Mouse (Mus musculus) adrenal gland, postnatal 36 days (tissue): ENCODE measurements around the gene Trhr2. TPM values are rescaled to one million over a fixed set of nuclear protein-coding genes. Genes with fewer than 3 reads are reported as not detected.

Experiments
- DNase-seq, 2 experiments: peaks; one replicate each; pipeline ENCODE4 v3.0.0; 2021; ENCODE audit warnings: mixed read lengths in 1 of 2
- total RNA-seq, 2 experiments: library from RNA; stranded (reverse); gene quantifications; 2 replicates each; pipeline ENCODE4 v1.2.3; 2021

Gene Trhr2
- total RNA-seq, 2 experiments from 2014 or later, result not detected

GRCm38 (mm10) chr8:122307836-122308235 lies 52.7 kb downstream of the Trhr2 start:
- DNase-seq, result no peak

Other genes starting within 250 kb of the Trhr2 start
- gene Zfpm1, start 78.6 kb downstream of the Trhr2 start, total RNA-seq, result 10 to 100 TPM; 14.0 to 15.5 TPM
- gene Zc3h18, start 15.9 kb upstream of the Trhr2 start, total RNA-seq, result 10 to 100 TPM; 40.1 to 42.7 TPM
- not detected for gene Il17c, start 61.3 kb upstream of the Trhr2 start, total RNA-seq
- 10 to 100 TPM; 25.6 to 36.8 TPM for gene Cyba, start 72.2 kb upstream of the Trhr2 start, total RNA-seq
- gene Mvd, start 82.7 kb upstream of the Trhr2 start, total RNA-seq, result 10 to 100 TPM; 23.2 to 30.3 TPM
- not detected for gene Snai3, start 100.0 kb upstream of the Trhr2 start, total RNA-seq
- gene Rnf166, start 115.3 kb upstream of the Trhr2 start, total RNA-seq, result 10 to 100 TPM; 37.3 to 59.9 TPM
- 10 to 100 TPM; 20.0 to 29.1 TPM for gene Ctu2, start 115.4 kb upstream of the Trhr2 start, total RNA-seq
- 10 to 100 TPM; 19.5 to 24.7 TPM for gene Piezo1, start 190.6 kb upstream of the Trhr2 start, total RNA-seq
- 1 to 10 TPM; 8.7 to 9.1 TPM for gene Cdt1, start 207.3 kb upstream of the Trhr2 start, total RNA-seq
- gene Aprt, start 216.2 kb upstream of the Trhr2 start, total RNA-seq, result 10 to 100 TPM; 72.4 to 87.2 TPM